Mouse (Mus musculus): ENCODE measurements around the gene Rapgef4.

- no peak for TF ChIP-seq CTCF (IDR thresholded peaks at IDR 0.05; ENCODE audit: low read depth, low read length)
- no peak for TF ChIP-seq POLR2AphosphoS5 (IDR thresholded peaks at IDR 0.05; ENCODE audit: insufficient replicate concordance, low read depth, low read length)
Observed at GRCm38 (mm10) chr2:72002843-72003370, 21.9 kb downstream of the Rapgef4 start.
